Comparison of ENCODE assay signal across 8 mouse cellular contexts in the genomic region with DNA sequence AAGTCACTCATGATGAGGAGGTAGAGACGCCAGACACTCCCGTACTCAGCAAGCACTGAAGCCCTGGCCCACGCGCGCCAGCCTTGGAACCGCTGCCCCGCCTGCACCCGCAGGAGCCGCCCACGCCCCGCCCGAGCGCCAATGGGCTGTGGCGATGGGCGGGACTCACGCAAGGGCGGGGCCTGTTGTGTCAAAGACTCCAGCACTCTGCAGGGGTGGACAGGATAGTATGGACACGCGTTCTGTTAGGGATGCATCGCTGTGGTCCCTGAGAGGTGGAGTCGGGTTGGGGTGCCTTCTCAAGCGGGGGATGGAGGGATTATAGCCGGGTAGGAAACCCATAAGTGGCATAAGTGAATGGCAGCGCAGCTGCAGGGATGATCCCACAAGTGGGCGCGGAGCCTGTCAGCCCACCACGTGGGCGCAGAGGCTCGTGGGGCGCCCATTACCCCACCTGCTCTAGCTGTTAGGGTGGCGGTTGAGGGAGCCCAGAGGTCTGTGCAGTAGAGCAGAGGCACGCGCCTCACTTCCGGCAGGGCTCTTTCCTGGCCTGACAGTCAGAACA. TPM values are rescaled to one million over a fixed set of nuclear protein-coding genes. Genes with fewer than 3 reads are reported as not detected.
DNase-seq lines count a peak whose midpoint lies in the region; ATAC-seq and TF ChIP-seq lines count a peak whose summit lies in the region.

A gene (minus strand): TSS at position 109 of the 565 bp plus-strand sequence.

- peak; percentile 96 for ATAC-seq in erythroid progenitor cell, adult 5-6 weeks (replicated peaks; ENCODE audit: low FRiP score, poor library complexity, severe bottlenecking)
- ATAC-seq in heart, embryonic 13.5 days (ENCODE audit: extremely low read depth, insufficient number of reproducible peaks, low FRiP score, low TSS enrichment), result peak; percentile 81
- ATAC-seq in liver, embryonic 12.5 days, result peak; percentile 97
- ATAC-seq in stomach, embryonic 15.5 days (ENCODE audit: insufficient read depth, low FRiP score, low read depth), result peak; percentile 94

- 2% methylated on average over 34 of the region's 34 CpGs for WGBS in heart, embryonic 13.5 days
- 2% methylated on average over 34 of the region's 34 CpGs for WGBS in liver, embryonic 12.5 days (ENCODE audit: insufficient replicate concordance)
- WGBS in stomach, embryonic 15.5 days, result 2% methylated on average over 34 of the region's 34 CpGs

- H3K79me3 ChIP-seq in C2C12 (ENCODE audit: low read depth), result no peaks in the 10 kb centered on the region

- peak within 1 kb of the TSS; percentile 56 for H3ac ChIP-seq in C2C12 (ENCODE audit: control insufficient read depth, insufficient read length, low read depth)

- H3K9me3 ChIP-seq in heart, embryonic 13.5 days, result no peaks in the 10 kb centered on the region
- H3K9me3 ChIP-seq in liver, embryonic 12.5 days (replicated peaks), result no peaks in the 10 kb centered on the region
- H3K9me3 ChIP-seq in stomach, embryonic 15.5 days, result no peaks in the 10 kb centered on the region

- H3K27ac ChIP-seq in heart, embryonic 13.5 days (replicated peaks), result peak within 1 kb of the TSS; percentile 93
- H3K27ac ChIP-seq in liver, embryonic 12.5 days, result peak within 1 kb of the TSS; percentile 53; the same call in 1 of the 2 replicates
- peak within 1 kb of the TSS; percentile 31; the same call in 1 of the 2 replicates for H3K27ac ChIP-seq in stomach, embryonic 15.5 days

- peaks cover 33% of the 10 kb centered on the region for H3K4me1 ChIP-seq in heart, embryonic 13.5 days
- H3K4me1 ChIP-seq in liver, embryonic 12.5 days, result peaks cover 34% of the 10 kb centered on the region
- H3K4me1 ChIP-seq in stomach, embryonic 15.5 days, result peaks cover 4% of the 10 kb centered on the region; the same call in 1 of the 2 replicates

- no peaks in the 10 kb centered on the region for H3K27me3 ChIP-seq in C2C12 (ENCODE audit: control insufficient read depth, insufficient read depth, insufficient read length)
- H3K27me3 ChIP-seq in heart, embryonic 13.5 days (replicated peaks), result no peaks in the 10 kb centered on the region
- H3K27me3 ChIP-seq in liver, embryonic 12.5 days (replicated peaks), result no peaks in the 10 kb centered on the region
- no peaks in the 10 kb centered on the region for H3K27me3 ChIP-seq in stomach, embryonic 15.5 days (replicated peaks)

- peak within 1 kb of the TSS; percentile 37 for H3K4me3 ChIP-seq in C2C12 (ENCODE audit: insufficient read depth, poor library complexity, severe bottlenecking)
- H3K4me3 ChIP-seq in heart, embryonic 13.5 days, result peak within 1 kb of the TSS; percentile 76
- H3K4me3 ChIP-seq in liver, embryonic 12.5 days, result peak within 1 kb of the TSS; percentile 71
- H3K4me3 ChIP-seq in stomach, embryonic 15.5 days (replicated peaks), result peak within 1 kb of the TSS; percentile 57

- peak within 1 kb of the TSS; percentile 99 for H3K4me2 ChIP-seq in heart, embryonic 13.5 days
- H3K4me2 ChIP-seq in liver, embryonic 12.5 days, result peak within 1 kb of the TSS; percentile 99
- peak within 1 kb of the TSS; percentile 95 for H3K4me2 ChIP-seq in stomach, embryonic 15.5 days

- TF ChIP-seq CTCF in C2C12 (IDR thresholded peaks at IDR 0.05; ENCODE audit: control insufficient read depth, insufficient read depth, insufficient read length), result no peak

- H3K36me3 ChIP-seq in C2C12 (ENCODE audit: control insufficient read depth, insufficient read depth), result no peaks in the 10 kb centered on the region
- no peaks in the 10 kb centered on the region for H3K36me3 ChIP-seq in heart, embryonic 13.5 days
- no peaks in the 10 kb centered on the region for H3K36me3 ChIP-seq in liver, embryonic 12.5 days
- H3K36me3 ChIP-seq in stomach, embryonic 15.5 days, result no peaks in the 10 kb centered on the region

- no peaks in the 10 kb centered on the region for H3K79me2 ChIP-seq in C2C12 (ENCODE audit: control insufficient read depth, insufficient read depth)

- peak within 1 kb of the TSS; percentile 90 for H3K9ac ChIP-seq in heart, embryonic 13.5 days
- peak within 1 kb of the TSS; percentile 72 for H3K9ac ChIP-seq in liver, embryonic 12.5 days
- H3K9ac ChIP-seq in stomach, embryonic 15.5 days, result peak within 1 kb of the TSS; percentile 32; the same call in 1 of the 2 replicates

- DNase-seq in brain, embryonic 18.5 days (ENCODE audit: low read depth, low spot score), result peak; percentile 81
- peak; percentile 93 for DNase-seq in kidney, postnatal 10 days
- DNase-seq in natural killer cell, adult 2 months (ENCODE audit: low spot score in 2 of 2), result peak; percentile 80 to 85

TF ChIP-seq in C2C12, 6 proteins besides CTCF, POLR2A, EP300 and RAD21:
- TF ChIP-seq MYOG (IDR thresholded peaks at IDR 0.05; ENCODE audit: control insufficient read depth, extremely low read depth, insufficient read length), result no peak
- no peak for TF ChIP-seq CEBPB (IDR thresholded peaks at IDR 0.05; ENCODE audit: low read depth)
- no peak for TF ChIP-seq FOSL1 (IDR thresholded peaks at IDR 0.05; ENCODE audit: insufficient read depth, low read length, poor library complexity, severe bottlenecking)
- TF ChIP-seq USF1 (IDR thresholded peaks at IDR 0.05; ENCODE audit: low read depth), result no peak
- no peak for TF ChIP-seq MYOD1 (IDR thresholded peaks at IDR 0.05; ENCODE audit: control insufficient read depth, insufficient read length, low read depth)
- no peak for TF ChIP-seq MAX (IDR thresholded peaks at IDR 0.05)

RNA-seq across cellular contexts. Expression of the gene that starts here (rescaled TPM):
- polyA plus RNA-seq in C2C12 (2012; fragmentation: generic; extraction: Trizol), result 38.7 TPM
- 7.9 and 14.7 TPM in 2 replicates for total RNA-seq in erythroid progenitor cell, adult 5-6 weeks (2015; ENCODE audit: low replicate concordance)
- 4.0 and 4.2 TPM in 2 replicates for total RNA-seq in erythroid progenitor cell, adult 5-6 weeks (2017; ENCODE audit: low replicate concordance)
- polyA plus RNA-seq in heart, embryonic 13.5 days (2015; fragmentation: Nextera tagmentation; extraction: Ambion mirVana), result 170 and 188 TPM in 2 replicates
- 14.4 and 17.3 TPM in 2 replicates for polyA plus RNA-seq in liver, embryonic 12.5 days (2016; fragmentation: Nextera tagmentation; extraction: Ambion mirVana)
- 39.8 and 51.2 TPM in 2 replicates for polyA plus RNA-seq in stomach, embryonic 15.5 days (2015; fragmentation: Nextera tagmentation; extraction: Ambion mirVana)

Comparison
In these comparisons a context has a peak if more than half of its experiments do, and no peak if none do; other contexts are left out.
1. Peak in every context shown above with its lines: DNase-seq, ATAC-seq, H3K4me3 ChIP-seq and H3K27ac ChIP-seq.
2. H3K27ac ChIP-seq: peak in every context shown above with its lines; median percentile 93 in heart, embryonic 13.5 days; 53 in liver, embryonic 12.5 days; 31 in stomach, embryonic 15.5 days.
3. H3K9ac ChIP-seq: peak in every context shown above with its lines; median percentile 90 in heart, embryonic 13.5 days; 72 in liver, embryonic 12.5 days; 32 in stomach, embryonic 15.5 days.